Mouse (Mus musculus): Measurements from ENCODE around the gene Fgd3. TPM values are rescaled to one million over a fixed set of nuclear protein-coding genes. Genes with fewer than 3 reads are reported as not detected.
A peak's percentile ranks its signal among the peaks of the same experiment; 100 is the strongest.

Gene Fgd3
- polyA plus RNA-seq, 1 experiment from 2014 or later = 0.64 TPM

DNA sequence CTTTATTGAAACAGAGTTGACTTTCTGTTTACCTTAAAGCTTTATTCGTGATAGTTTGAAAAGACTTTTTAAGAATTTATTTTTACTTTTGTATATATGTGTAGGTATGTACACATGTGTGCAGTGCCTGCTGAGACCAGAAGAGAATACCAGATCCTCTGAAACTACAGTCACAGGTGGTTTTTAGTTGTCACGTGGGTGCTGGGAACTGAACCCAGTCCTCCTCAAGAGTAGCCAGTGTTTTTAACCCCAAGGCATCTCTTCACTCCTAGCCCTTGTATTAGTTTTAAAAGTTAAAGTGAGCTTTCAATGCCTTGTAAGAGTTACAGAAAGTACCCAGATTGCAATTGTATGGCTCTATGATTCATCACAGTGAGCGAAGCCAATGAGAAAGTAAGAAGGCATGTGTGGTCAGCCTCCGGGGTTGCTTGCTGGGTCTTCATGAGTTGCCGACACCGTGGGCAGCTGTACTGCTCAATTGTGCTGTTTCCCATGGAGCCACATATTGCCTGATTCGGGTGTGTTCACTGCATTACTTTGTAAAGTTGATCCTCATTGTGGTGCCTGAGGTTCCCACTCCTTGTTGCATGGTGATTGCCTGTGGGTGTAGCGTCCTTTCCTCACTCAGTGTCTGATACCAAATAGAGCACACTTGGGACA, 37.4 kb upstream of the Fgd3 start:
- no peak for ATAC-seq (replicated peaks; ENCODE audit: insufficient number of reproducible peaks, low FRiP score, low TSS enrichment)
- no peaks in the 10 kb centered on the region for H3K9me3 ChIP-seq (replicated peaks; ENCODE audit: control insufficient read depth, low read length)
- no peak overlapping the region for H3K4me3 ChIP-seq (ENCODE audit: low read depth, low read length)
- H3K36me3 ChIP-seq (ENCODE audit: control insufficient read depth, insufficient read depth, low read length) = peaks cover 2% of the 10 kb centered on the region; the same call in 1 of the 2 replicates
- H3K9ac ChIP-seq (ENCODE audit: low read depth, low read length) = no peak overlapping the region
- no peak overlapping the region for H3K4me2 ChIP-seq
- H3K4me1 ChIP-seq (ENCODE audit: control insufficient read depth, insufficient read depth, low read length) = peaks cover 39% of the 10 kb centered on the region
- no peaks in the 10 kb centered on the region for H3K27me3 ChIP-seq (ENCODE audit: control insufficient read depth, insufficient read depth, low read length)
- H3K27ac ChIP-seq (ENCODE audit: low read depth, low read length) = no peak overlapping the region
- WGBS (ENCODE audit: insufficient replicate concordance) = 88% methylated on average over 8 of the region's 8 CpGs

DNA sequence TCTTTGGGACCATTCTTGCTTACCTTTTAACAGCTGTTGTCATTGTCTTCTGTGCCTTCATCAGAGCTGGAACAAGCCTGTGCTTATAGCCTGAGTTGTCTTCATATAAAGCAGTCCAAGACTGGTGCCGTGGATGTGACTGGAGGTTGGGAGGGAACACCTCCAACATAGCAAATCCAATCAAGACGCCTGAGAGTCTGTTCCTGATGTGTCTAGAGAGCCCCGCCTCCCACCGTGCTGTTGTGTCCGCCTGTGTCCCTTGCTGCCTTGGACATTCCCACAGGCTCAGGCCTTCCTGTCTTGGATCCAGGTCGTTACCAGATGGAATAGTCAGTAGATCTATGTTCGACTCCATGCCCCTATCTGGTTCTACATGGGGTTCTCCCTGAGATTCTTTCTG, 36.0 kb upstream of the Fgd3 start:
- no peak overlapping the region for H3K4me2 ChIP-seq
- ATAC-seq (replicated peaks; ENCODE audit: insufficient number of reproducible peaks, low FRiP score, low TSS enrichment) = no peak
- peaks cover 33% of the 10 kb centered on the region for H3K4me1 ChIP-seq (ENCODE audit: control insufficient read depth, insufficient read depth, low read length)
- no peak overlapping the region for H3K27ac ChIP-seq (ENCODE audit: low read depth, low read length)
- no peak overlapping the region for H3K9ac ChIP-seq (ENCODE audit: low read depth, low read length)
- 87% methylated on average over 7 of the region's 7 CpGs for WGBS (ENCODE audit: insufficient replicate concordance)
- no peak overlapping the region for H3K4me3 ChIP-seq (ENCODE audit: low read depth, low read length)
- H3K27me3 ChIP-seq (ENCODE audit: control insufficient read depth, insufficient read depth, low read length) = no peaks in the 10 kb centered on the region
- no peaks in the 10 kb centered on the region for H3K9me3 ChIP-seq (replicated peaks; ENCODE audit: control insufficient read depth, low read length)
- H3K36me3 ChIP-seq (ENCODE audit: control insufficient read depth, insufficient read depth, low read length) = peaks cover 2% of the 10 kb centered on the region; the same call in 1 of the 2 replicates

DNA sequence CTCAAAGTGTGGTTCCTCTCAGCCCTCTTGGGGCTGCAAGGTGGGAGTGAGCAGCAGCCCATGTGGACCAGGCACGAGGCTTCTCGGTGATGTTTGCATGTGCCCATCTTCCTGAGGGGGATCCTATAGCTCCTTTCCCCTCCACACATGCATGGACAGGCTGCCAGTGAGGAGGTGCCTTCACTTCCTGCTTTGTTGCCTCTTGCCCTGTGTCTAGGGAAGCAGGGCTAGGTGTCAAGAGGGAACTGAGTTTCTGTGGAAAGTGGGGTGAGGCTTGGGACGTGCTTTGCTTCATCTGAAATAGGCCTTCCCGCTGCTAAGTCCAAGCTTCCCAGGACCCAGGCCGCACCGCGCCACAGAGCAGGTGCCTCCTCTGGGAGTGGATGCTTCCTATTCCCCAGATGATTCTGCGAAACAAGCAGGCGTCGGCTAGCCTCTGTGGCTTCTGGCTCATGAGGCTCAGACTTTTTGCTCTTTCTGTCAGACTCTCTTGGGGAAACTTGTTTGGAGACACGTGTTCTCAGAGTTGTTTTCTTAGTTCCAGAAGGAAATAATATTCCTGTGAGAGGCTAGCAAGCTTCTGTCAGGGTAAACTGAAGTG, 35.5 kb upstream of the Fgd3 start:
- H3K27me3 ChIP-seq (ENCODE audit: control insufficient read depth, insufficient read depth, low read length) = no peaks in the 10 kb centered on the region
- H3K36me3 ChIP-seq (ENCODE audit: control insufficient read depth, insufficient read depth, low read length) = peaks cover 2% of the 10 kb centered on the region; the same call in 1 of the 2 replicates
- H3K9ac ChIP-seq (ENCODE audit: low read depth, low read length) = no peak overlapping the region
- no peaks in the 10 kb centered on the region for H3K9me3 ChIP-seq (replicated peaks; ENCODE audit: control insufficient read depth, low read length)
- H3K4me3 ChIP-seq (ENCODE audit: low read depth, low read length) = no peak overlapping the region
- 83% methylated on average over 11 of the region's 11 CpGs for WGBS (ENCODE audit: insufficient replicate concordance)
- H3K27ac ChIP-seq (ENCODE audit: low read depth, low read length) = no peak overlapping the region
- H3K4me2 ChIP-seq = no peak overlapping the region
- no peak; the same call in 1 of the 2 replicates for ATAC-seq (replicated peaks; ENCODE audit: insufficient number of reproducible peaks, low FRiP score, low TSS enrichment)
- peaks cover 28% of the 10 kb centered on the region for H3K4me1 ChIP-seq (ENCODE audit: control insufficient read depth, insufficient read depth, low read length)

DNA sequence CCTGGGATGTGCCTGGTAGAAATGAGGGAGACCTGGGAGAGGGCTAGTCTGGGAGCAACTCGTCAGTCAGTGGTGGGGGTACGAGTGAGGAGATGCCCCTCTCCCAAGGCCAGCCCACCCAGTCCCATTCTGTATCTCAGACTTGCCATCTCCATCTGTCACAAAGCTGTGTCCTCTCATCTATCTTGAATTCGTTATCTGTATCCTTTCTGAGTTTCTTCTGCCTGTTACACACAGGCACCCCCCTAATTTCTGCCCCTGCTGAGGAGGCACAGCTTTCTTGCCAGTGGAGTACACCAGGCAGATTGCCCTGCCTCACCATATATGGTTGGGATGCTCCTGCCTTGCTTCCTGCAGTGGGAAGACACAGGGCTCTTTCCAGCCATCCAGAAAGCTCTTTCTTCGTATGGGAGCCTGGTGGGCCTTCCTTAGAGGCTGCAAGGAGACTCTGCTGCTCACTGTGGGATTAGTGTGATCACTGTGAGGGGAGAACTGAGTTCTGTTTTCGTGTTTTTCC, 33.9 kb upstream of the Fgd3 start:
- Histone ChIP-seq H3K4me1 (ENCODE audit: control insufficient read depth, insufficient read depth, low read length) (peaks cover 31% of the 10 kb centered on the region), H3K4me2 (no peak overlapping the region), H3K9ac (ENCODE audit: low read depth, low read length) (no peak overlapping the region), H3K27me3 (ENCODE audit: control insufficient read depth, insufficient read depth, low read length) (no peaks in the 10 kb centered on the region), H3K9me3 (replicated peaks; ENCODE audit: control insufficient read depth, low read length) (no peaks in the 10 kb centered on the region), H3K36me3 (ENCODE audit: control insufficient read depth, insufficient read depth, low read length) (peaks cover 2% of the 10 kb centered on the region; the same call in 1 of the 2 replicates), H3K27ac (ENCODE audit: low read depth, low read length) (no peak overlapping the region), H3K4me3 (ENCODE audit: low read depth, low read length) (no peak overlapping the region)
- no peak for ATAC-seq (replicated peaks; ENCODE audit: insufficient number of reproducible peaks, low FRiP score, low TSS enrichment)
- 61% methylated on average over 5 of the region's 5 CpGs for WGBS (ENCODE audit: insufficient replicate concordance)

DNA sequence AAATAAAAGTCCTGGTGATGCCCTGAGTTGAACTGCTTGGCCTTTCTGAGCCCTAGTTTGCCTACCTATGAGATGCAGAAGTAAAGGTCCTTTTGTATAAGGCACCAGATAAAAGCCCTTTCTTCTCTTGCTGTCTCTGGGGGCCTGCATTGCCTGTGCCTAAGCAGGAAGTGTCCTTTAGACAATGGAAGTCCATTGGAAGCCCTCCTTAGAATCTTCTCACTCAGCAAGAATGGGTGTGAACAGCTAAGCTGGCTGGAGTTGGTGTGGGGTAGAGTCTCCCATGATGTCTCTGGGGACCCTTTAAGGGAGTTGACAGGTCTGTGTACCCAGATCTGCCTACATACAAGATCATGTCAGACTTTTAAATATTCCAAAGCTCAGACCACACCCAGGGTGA, 33.3 kb upstream of the Fgd3 start:
- H3K4me1 ChIP-seq (ENCODE audit: control insufficient read depth, insufficient read depth, low read length) = peaks cover 34% of the 10 kb centered on the region
- no peak overlapping the region for H3K9ac ChIP-seq (ENCODE audit: low read depth, low read length)
- no peaks in the 10 kb centered on the region for H3K27me3 ChIP-seq (ENCODE audit: control insufficient read depth, insufficient read depth, low read length)
- H3K4me2 ChIP-seq = no peak overlapping the region
- H3K9me3 ChIP-seq (replicated peaks; ENCODE audit: control insufficient read depth, low read length) = no peaks in the 10 kb centered on the region
- peaks cover 2% of the 10 kb centered on the region; the same call in 1 of the 2 replicates for H3K36me3 ChIP-seq (ENCODE audit: control insufficient read depth, insufficient read depth, low read length)
- H3K27ac ChIP-seq (ENCODE audit: low read depth, low read length) = no peak overlapping the region
- no peak for ATAC-seq (replicated peaks; ENCODE audit: insufficient number of reproducible peaks, low FRiP score, low TSS enrichment)
- no peak overlapping the region for H3K4me3 ChIP-seq (ENCODE audit: low read depth, low read length)

DNA sequence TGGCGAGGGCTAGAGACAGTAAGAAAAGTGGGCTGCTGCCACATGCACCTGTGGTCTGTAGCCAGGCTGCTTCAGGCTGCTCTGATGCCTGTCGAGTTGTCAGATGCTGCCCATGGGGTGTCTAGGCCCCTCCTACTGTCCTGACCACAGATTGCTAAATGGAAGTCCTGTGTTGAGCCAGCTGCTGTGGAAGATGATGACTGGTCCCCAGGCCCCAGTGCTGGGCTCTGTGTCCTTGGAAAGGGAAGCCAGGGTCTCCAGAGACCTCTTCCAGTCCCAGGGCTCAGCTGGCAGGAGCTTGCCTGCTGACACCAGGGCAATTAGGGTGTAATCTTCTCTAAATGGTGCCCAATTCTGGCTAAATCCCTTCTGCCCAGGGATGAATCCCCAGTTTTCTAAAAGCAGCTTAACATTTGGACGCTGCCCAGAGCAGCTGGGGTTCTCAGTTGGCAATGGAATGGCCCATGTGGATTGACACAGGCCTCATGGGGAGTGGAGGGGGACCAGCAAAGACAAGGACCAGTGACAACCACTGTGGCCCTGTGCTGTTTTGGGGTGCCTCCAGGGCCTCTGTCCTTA, 32.6 kb upstream of the Fgd3 start:
- Histone ChIP-seq H3K4me1 (ENCODE audit: control insufficient read depth, insufficient read depth, low read length) (peaks cover 41% of the 10 kb centered on the region), H3K9ac (ENCODE audit: low read depth, low read length) (no peak overlapping the region), H3K4me3 (ENCODE audit: low read depth, low read length) (no peak overlapping the region), H3K36me3 (ENCODE audit: control insufficient read depth, insufficient read depth, low read length) (peaks cover 2% of the 10 kb centered on the region; the same call in 1 of the 2 replicates), H3K4me2 (no peak overlapping the region), H3K9me3 (replicated peaks; ENCODE audit: control insufficient read depth, low read length) (no peaks in the 10 kb centered on the region), H3K27ac (ENCODE audit: low read depth, low read length) (no peak overlapping the region), H3K27me3 (ENCODE audit: control insufficient read depth, insufficient read depth, low read length) (no peaks in the 10 kb centered on the region)
- 70% methylated on average over 3 of the region's 3 CpGs for WGBS (ENCODE audit: insufficient replicate concordance)
- 0 out of 2 replicates have a peak, but pooled peaks have one; percentile 23 for ATAC-seq (replicated peaks; ENCODE audit: insufficient number of reproducible peaks, low FRiP score, low TSS enrichment)

DNA sequence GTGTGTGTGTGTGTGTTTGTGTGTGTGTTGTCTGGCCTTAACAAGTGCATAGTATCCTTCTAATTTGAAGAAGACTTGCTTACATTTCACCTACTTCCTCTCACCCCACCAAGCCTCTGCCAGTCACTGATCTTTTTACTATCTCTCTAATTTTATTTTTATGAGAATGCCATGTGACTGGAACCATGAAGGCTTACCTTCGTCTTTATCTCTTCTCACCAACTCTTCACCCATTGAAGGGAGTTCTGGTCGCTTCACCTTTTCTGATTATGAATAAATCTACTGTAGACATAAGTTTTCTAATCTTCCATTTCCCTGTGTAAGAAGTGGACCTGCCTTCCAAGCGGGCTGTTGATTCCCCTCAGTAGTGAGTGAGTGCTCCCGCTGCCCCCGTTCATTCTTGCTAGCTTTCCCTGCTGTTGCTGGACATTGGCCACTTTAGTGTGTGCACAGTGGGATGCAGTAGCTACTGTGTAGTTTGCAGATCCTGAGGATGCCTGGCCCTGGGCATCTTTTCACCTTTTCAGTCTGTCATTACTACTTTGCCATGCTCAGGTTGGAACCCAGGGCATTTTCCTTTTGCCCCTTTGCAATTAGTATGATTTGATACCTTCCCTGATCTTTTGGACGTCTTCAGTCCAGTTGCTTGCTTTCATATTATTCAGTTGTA, 29.9 kb upstream of the Fgd3 start:
- H3K27ac ChIP-seq (ENCODE audit: low read depth, low read length) = no peak overlapping the region
- H3K4me1 ChIP-seq (ENCODE audit: control insufficient read depth, insufficient read depth, low read length) = peaks cover 60% of the 10 kb centered on the region
- H3K4me3 ChIP-seq (ENCODE audit: low read depth, low read length) = no peak overlapping the region
- H3K27me3 ChIP-seq (ENCODE audit: control insufficient read depth, insufficient read depth, low read length) = no peaks in the 10 kb centered on the region
- H3K9me3 ChIP-seq (replicated peaks; ENCODE audit: control insufficient read depth, low read length) = no peaks in the 10 kb centered on the region
- no peak for ATAC-seq (replicated peaks; ENCODE audit: insufficient number of reproducible peaks, low FRiP score, low TSS enrichment)
- H3K36me3 ChIP-seq (ENCODE audit: control insufficient read depth, insufficient read depth, low read length) = no peaks in the 10 kb centered on the region
- WGBS (ENCODE audit: insufficient replicate concordance) = 88% methylated on average over 6 of the region's 6 CpGs
- no peak overlapping the region for H3K9ac ChIP-seq (ENCODE audit: low read depth, low read length)
- no peak overlapping the region for H3K4me2 ChIP-seq

DNA sequence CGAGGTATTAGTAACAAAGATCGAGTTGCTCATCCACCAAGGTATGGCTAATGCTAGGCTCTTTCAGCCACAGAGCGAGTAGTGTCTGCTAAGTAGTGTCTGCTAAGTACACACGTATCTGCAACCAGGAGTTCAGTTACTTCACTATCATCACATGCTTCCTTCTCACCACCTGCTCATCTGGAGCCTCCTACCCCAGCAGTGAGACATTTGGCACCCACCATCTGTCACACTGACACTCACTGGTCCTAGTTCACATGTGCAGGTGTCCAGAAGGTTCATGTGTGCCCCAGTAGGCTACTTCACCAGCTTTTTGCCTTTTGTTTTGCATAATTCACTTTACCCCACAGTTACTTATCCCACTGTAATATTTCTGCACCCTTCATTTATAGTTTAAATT, 29.2 kb upstream of the Fgd3 start:
- H3K36me3 ChIP-seq (ENCODE audit: control insufficient read depth, insufficient read depth, low read length) = no peaks in the 10 kb centered on the region
- H3K9ac ChIP-seq (ENCODE audit: low read depth, low read length) = no peak overlapping the region
- no peaks in the 10 kb centered on the region for H3K9me3 ChIP-seq (replicated peaks; ENCODE audit: control insufficient read depth, low read length)
- H3K4me1 ChIP-seq (ENCODE audit: control insufficient read depth, insufficient read depth, low read length) = peaks cover 66% of the 10 kb centered on the region
- no peak for ATAC-seq (replicated peaks; ENCODE audit: insufficient number of reproducible peaks, low FRiP score, low TSS enrichment)
- 83% methylated on average over 4 of the region's 4 CpGs for WGBS (ENCODE audit: insufficient replicate concordance)
- H3K27me3 ChIP-seq (ENCODE audit: control insufficient read depth, insufficient read depth, low read length) = no peaks in the 10 kb centered on the region
- H3K4me2 ChIP-seq = no peak overlapping the region
- no peak overlapping the region for H3K27ac ChIP-seq (ENCODE audit: low read depth, low read length)
- H3K4me3 ChIP-seq (ENCODE audit: low read depth, low read length) = no peak overlapping the region

All from heart, embryonic 11.5 days (tissue).